Mouse (Mus musculus) left cerebral cortex, adult 8-10 months (tissue): ENCODE results near the gene Lrrc4b. TPM values are rescaled to one million over a fixed set of nuclear protein-coding genes. Genes with fewer than 3 reads are reported as not detected.

Source experiments
- DNase-seq, 2 experiments: peaks; one replicate each; pipeline ENCODE4 v3.0.0; 2022; ENCODE audit warnings: low spot score in 2 of 2
- total RNA-seq, 4 experiments: library from RNA; stranded (reverse); gene quantifications; 2 replicates each; pipeline ENCODE4 v1.2.4; 2022

Gene Lrrc4b
- total RNA-seq, 4 experiments from 2014 or later, result 272 to 301 (median 284) TPM

DNA sequence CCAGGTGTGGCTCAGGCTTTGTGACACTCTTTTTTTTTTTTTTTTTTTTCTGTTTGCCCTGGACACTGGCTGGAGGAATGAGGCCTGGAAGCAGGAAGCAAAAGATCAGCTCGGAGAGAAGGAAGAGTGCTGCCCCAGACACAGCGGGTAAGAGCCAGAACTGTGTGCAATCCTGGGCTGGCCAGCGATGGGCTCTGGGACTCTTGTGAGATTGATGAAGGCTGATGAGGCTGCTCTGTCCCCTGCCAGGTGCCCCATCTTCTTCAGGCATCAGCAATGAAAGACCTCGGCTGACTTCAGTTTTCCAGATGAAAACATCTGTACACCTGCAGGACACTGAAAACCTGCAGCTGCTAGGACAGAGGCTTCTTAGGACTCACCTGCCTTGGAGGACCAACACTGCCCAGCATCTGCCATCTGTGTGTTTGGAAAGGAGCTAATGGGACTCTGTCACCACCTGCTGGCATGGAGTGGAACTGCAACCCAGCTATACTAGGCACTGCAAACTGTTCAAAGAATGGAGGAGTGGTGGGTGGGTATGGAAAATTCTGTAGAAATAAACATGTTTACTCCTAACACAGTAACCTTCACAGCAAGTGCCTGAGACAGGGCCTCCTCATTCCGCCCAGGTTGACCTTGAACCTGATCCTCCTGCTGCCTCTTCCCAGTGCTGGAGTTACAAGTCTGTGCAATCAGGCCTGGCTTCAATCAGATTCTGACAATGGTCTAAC is 56.2 kb downstream of the Lrrc4b start:
- peak; percentile 61 to 82 for DNase-seq

DNA sequence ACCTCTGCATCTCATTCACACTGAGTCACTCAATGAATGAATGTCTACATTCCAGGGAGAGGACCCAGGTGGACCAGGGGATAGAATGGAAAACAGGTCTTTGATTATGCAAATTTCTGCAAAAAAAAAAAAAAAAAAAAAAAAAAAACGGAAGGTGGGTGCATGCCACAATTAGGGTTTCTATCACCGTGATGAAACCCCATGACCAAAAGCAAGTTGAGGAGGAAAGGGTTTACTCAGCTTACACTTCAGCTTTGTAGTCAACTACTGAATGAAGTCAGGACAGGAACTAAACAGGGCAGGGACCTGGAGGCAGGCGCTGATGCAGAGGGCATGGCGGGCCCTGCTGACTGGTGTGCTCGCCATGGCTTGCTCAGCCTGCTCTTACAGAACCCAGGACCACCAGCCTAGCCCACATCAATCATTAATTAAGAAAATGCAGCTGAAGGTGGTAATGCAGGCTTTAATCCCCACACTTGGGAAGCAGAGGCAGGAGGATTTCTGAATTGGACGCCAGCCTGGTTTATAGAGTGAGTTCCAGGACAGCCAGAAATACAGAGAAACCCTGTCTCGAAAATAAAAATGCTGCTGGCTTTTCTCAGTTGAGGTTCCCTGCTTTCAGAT is 56.9 kb downstream of the Lrrc4b start:
- DNase-seq, result peak in 1 of 2 experiments; percentile 4

DNA sequence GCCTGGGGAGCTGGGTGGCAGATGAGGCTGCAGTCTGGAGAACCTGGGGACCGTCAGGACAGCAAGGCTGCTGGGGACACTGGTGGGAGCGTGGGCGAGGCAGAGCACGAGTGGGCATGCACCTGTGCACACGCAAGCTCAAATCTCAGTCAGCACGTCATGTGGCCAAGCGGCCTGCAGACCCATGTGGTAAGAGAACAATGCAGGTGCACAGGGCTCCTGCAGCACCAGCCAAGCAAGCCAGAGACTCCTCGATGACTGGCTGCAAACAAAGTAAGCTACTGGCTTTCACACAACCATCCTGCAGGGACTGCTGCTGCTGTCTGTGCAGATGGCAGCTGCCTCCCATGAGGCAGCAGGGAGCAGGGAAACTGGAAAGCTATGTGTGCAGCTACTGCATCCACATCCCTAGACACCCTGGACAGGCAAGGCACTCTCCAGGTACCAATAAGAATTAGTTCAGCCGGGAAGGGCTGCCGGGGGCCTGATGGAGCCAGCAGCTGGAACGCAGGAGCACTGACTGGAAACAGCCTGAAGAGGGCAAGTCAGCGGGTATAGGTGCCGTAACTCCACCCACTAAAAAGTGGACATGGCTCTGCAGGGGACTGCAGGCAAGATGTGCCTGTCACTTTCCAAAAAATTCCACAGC is 58.2 kb downstream of the Lrrc4b start:
- DNase-seq, result no peak

DNA sequence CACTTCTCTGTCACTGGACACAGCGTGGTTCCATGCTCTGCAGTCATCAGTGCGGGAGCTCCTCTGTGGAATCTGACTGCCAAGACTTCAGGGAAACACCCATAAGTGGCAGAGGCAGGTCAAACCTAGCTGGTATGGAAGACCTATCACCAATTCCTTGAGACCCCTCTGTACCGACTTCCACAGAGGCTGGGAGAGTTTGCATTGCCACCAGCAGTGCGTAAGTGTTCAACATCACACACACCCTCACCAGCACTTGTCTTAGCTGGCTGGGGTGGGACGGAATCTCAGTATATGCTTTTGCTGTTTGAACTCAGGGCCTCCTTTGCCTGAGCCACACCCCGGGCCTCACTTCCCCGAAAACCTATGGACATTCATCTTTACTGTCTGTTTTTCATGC is 59.1 kb downstream of the Lrrc4b start:
- DNase-seq, result no peak

DNA sequence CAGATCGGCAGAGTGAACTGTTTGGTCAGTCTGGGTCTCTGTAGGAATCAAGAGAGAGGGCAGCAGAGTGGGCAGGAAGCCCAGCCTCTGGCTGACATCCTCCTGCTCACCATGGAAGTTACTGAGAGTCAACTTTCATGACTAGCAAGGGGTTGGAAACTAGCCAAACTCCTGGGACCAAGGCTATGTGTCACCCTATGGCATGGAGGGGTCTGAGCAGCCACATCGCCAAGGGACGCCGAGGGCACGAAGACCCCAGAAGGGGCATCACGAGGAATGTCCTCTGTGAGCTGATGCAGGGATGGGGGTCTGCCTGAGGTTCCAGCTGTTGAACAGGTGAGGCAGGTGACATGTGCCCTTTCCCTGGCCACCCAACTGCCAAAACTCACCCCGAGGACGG is 59.7 kb downstream of the Lrrc4b start:
- DNase-seq, result no peak

DNA sequence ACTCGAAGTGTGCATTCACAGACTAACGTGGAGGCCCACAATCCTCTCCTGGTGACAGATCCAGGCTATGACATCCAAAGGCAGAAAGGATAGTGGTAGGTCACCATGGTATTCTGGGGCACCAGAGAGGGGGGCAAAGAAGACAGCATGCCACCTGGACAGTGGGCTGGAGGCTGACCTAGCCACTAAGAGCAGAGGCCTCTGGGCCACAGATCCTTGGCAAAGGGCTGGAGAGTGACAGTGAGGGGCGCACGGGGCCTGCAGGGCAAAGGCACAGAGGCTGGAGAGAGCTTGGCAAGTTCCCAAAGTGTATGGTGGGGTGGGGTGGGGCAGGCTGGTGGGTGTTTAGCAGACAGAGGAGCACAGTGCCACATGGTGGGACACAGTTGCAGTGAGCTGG is 61.5 kb downstream of the Lrrc4b start:
- DNase-seq, result no peak

DNA sequence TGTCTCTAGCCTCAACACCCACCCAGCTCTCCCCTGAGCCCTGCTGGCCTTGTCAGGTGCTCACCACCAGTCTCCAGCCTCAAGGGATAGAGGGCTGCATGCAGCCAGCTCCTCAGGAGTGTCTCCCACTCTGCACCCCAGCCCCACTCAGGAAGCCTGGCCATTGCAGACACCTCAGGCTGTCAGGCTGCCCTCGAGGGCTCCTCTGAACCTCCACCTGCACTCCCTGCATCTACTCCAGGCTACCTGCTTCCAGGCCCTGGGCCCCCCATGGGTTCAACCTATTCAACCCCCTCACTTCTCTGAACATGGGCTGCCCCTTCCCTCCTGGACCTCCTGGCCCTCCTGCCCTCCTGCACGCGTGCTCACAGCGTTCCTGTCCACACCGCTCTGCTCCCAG is 62.6 kb downstream of the Lrrc4b start:
- DNase-seq, result no peak

DNA sequence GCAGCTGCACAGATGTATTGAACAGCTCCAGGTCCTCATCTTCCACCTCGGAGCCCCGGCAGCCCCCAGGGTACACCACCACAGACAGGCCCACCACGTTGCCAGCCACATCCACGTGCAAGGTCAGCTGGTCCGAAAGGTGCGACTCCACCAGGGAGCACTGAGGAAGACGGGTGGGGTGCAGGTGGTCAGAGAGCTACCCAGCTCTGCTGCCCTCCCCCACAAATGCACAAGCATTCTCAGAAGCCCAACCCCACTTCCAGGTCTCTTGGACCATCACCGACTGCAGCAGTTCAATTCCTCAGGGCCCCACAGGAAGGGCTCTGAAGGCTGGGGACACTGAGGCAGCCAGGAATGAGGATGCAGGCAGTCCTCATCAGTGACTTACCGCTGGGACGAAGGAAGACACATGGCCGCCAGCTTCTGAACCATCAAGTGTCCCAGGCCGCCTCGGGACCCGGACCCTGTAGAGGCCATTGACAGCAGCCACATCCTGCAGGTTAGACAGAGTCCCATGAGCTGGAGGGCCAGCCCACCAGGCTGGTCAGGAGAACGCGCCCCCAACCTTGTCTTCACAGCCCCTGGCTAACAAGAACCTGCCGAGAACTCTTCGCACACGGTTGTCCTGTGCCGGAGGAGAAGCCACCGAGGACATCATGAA is 63.5 kb downstream of the Lrrc4b start:
- no peak for DNase-seq

DNA sequence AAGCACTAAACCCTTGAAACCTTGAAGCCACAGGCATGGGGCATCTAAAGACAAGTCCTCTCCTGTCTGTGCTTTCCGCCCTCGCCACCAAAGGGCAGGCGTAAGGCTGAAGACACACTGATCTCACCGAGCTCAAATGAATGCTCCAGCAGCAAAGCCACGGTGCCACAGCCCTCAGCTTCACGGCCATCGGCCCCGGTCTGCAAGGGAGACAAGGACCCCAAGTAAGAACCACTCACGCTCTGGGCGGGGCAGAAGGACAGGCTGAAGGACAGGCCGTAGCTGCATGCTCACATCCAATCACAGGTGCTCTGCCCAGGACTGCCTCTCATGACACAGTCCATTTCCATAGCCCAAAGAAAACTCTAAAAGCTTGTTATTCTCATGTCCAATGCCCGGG is 65.9 kb downstream of the Lrrc4b start:
- DNase-seq, result no peak

DNA sequence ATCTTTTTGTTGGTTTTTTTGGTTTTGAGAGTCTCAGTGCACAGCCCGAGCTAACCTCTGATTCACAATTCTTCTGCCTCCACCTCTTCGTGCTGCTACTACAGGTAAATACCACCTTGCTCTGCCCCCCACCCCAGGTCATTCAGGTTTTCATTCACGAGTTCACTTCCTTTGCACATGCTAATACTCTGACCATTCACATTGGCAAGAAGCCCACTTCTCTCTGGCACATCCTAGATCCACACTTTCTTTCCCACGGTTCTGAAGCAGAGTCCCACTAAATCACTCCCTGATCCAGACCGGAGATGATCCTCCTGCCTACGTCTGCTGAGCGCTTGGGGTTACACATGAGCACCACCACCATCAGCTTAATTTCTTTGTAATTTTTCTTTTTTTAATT is 66.3 kb downstream of the Lrrc4b start:
- DNase-seq, result no peak

DNA sequence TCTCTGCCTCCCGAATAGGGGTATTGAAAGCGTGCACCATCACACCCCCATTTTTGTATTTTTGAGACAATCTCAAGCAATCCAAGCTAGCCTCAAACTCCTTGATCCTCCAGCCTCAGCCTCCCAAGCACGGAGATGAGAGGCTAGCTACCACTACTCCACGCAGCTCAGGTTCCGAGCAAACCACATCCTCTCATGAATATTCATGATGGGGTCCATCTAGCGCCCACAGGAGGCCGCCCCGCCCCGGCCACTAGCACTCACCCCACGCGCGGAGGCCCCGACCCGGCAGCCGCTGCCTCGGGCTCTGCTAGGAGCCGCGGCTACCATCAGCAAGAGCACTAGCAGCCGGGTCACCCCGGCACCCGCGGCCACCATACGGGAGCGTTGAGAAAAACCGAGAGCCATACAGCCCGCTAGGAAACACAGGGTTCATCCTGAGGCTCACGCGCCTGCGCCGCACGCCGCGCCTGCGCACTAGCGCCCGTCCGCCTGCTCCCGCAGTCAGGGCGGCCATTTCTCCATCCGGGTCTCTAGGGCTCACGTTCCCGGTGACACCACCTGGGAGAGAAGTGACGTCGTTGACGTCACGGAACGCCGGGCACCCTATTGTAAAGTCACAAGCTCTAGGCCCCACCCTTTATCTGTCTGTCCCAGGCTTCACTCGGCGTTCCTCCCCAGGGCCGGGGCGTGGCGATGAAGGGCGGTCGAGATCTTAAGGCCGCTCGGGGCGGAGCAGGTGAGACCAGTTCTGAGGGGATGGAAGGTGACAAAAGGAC is 67.4 kb downstream of the Lrrc4b start, which contains the start of the genes Emc10 and Fam71e1:
TSS of gene Emc10 (minus strand) at position 538 of the 779 bp plus-strand sequence.
TSS of gene Fam71e1 (plus strand) at position 590 of the 779 bp plus-strand sequence.
- DNase-seq, result peak; percentile 97 to 99

DNA sequence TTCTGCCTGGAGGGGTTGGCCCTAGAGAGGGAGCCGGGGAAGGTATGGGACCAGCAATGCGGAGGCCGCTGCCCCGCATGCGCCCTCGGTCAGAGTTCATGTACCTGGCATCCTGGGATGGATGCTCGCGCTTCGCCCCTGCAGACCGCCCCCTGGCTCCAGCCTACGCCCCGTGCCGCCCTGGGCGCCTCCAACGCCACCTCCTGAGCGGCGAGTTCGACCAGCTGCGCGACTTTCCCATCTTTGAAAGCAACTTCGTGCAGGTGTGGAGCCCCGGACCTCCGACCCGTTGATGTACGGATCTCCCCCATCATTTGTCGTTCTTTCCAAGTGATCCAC is 67.9 kb downstream of the Lrrc4b start:
- DNase-seq, result no peak

DNA sequence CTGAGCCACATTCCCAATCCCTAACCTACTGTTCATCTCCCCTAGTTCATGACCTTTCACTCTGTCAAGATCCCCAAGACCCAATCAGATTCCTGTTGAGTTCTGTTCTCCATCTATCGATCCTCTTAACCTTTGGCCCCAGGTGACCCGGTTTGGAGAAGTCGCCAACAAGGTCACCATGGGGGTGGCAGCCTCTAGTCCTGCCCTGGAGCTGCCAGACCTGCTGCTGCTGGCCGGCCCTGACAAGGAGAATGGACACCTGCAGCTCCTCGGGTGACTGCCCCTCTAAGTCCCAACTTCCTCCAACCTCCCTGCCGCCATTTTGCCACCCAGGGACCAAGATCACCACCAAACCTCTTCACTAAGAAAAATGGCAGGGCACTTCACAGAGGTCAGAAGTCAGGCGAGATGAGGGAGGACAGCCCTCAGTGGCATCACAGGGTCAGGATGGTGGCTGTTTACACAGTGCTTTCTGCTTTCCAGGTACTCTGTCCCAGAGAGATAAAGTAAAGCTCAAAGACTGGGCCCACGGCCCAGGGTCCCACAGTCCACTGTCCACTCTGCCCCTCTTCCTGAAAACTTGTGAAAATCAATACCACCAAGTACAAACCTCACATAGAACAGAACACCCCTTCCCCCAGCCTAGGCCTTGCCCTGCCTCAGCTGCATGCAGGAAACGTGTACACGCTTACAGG is 68.7 kb downstream of the Lrrc4b start:
- no peak for DNase-seq

DNA sequence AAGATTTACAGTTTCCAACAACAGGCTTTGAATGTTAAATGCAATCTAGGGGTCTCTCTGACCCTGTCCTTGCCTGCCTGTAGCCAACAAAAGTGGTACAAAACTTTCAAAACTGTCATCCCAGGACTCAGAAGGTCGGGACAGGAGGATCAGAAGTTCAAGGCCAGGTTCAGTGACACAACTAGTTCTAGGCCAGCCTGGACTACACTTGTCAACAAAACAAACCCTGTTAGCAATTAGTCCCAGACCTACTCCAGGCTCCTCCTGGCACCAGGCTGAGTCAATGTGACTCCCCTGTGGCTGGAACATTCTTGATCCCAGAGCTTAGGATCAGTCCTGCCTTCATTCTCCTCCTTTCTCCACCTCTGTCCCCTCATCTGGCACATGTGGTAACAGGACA is 70.1 kb downstream of the Lrrc4b start:
- DNase-seq, result no peak

DNA sequence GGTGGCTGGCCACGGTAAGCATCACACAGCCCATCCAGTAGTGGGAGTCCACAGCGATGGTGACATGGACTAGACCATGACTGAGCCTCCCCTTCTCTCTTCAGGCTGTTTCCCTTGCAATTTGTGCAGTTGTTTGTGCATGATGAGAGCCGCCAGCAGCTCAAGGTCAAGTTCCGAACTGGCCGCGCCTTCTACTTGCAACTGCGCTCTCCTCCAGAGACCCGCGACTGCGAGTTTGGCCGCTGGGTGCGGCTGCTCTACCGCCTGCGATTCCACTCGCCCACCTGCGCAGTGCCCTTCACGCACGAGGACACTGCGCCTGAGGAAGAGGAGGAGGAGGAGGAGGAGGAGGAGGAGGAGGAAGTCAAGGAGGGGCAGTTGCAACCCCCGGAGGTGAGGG is 71.2 kb downstream of the Lrrc4b start:
- no peak for DNase-seq

DNA sequence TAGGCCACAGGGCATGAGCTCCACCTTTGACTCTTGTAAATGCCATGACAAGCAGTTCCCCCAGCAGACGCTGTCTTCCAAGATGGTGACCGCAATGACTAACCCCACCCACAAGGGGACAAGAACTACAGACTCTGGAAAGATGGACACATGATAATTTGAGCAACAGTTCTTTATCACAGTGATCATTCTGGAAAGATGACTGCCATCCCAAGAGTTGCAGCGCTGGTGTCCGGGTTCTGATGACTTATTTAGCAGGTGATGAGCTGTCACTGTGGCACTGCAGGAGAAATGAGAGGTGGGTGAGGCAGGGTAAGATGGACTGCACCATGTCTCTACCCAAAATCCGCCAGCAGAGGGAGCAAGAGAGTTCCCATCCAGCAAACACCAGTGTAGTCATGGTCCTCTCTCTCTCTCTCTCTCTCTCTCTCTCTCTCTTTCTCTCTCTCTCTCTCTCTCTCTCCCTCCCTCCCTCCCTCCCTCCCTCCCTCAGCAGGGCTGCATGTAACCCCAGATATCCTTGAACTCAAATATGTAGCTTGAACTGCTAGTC is 72.8 kb downstream of the Lrrc4b start:
- DNase-seq, result no peak

DNA sequence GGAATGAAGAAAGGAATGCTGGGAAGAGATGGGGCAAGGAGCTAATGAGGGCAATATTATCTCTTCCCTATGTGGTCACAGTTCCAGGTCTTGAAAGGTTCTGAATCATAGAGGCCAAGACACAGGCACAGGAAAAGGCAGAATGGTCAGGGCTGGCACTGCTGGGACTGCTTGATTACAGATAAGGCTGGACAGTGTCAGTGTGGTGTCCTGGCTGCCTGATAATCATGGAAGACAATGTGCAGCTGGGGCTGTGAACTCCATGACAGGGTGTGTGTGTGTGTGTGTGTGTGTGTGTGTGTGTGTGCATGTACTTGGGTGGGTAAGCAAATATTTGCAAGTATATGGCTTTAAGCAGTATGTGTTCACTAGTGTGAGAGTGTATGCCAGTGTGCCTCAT is 78.7 kb downstream of the Lrrc4b start:
- DNase-seq, result no peak
